Mouse (Mus musculus): ENCODE results near the gene Rps6kc1. TPM values are rescaled to one million over a fixed set of nuclear protein-coding genes. Genes with fewer than 3 reads are reported as not detected.

Gene Rps6kc1
- polyA plus RNA-seq (2016; fragmentation: Nextera tagmentation; extraction: Ambion mirVana): 13.2 and 15.3 TPM in 2 replicates

- H3K4me1 ChIP-seq: peaks cover 12% of the 10 kb centered on the region; the same call in 1 of the 2 replicates
- peak within 1 kb of the TSS; percentile 90 for H3K27ac ChIP-seq
- H3K9me3 ChIP-seq: no peaks in the 10 kb centered on the region
- under 1% methylated on average over 47 of the region's 47 CpGs for WGBS
- no peaks in the 10 kb centered on the region for H3K27me3 ChIP-seq (ENCODE audit: insufficient read depth, poor library complexity, severe bottlenecking)
- H3K36me3 ChIP-seq: no peaks in the 10 kb centered on the region
- peak; percentile 93 for DNase-seq (ENCODE audit: low spot score)
- peak within 1 kb of the TSS; percentile 78 for H3K4me3 ChIP-seq
Measured at GRCm38 (mm10) chr1:190911415-190912123, at the start of gene Rps6kc1. TSS of gene Rps6kc1 (minus strand) at chr1:190911770.

- Histone ChIP-seq H3K27me3 (ENCODE audit: insufficient read depth, poor library complexity, severe bottlenecking) (no peaks in the 10 kb centered on the region), H3K9me3 (no peaks in the 10 kb centered on the region), H3K27ac (peak overlapping the region; percentile 59), H3K36me3 (peaks cover 98% of the 10 kb centered on the region), H3K4me3 (no peak overlapping the region), H3K4me1 (peaks cover 43% of the 10 kb centered on the region)
- WGBS: 42% methylated on average over 5 of the region's 5 CpGs
- DNase-seq (ENCODE audit: low spot score): no peak
Measured at GRCm38 (mm10) chr1:190958821-190959220, 47.3 kb upstream of the Rps6kc1 start.

- Histone ChIP-seq H3K4me1 (peaks cover 56% of the 10 kb centered on the region), H3K27me3 (ENCODE audit: insufficient read depth, poor library complexity, severe bottlenecking) (no peaks in the 10 kb centered on the region), H3K36me3 (peaks cover 97% of the 10 kb centered on the region), H3K9me3 (no peaks in the 10 kb centered on the region), H3K27ac (peak overlapping the region; percentile 88), H3K4me3 (peak overlapping the region; percentile 27; the same call in 1 of the 2 replicates)
- peak; percentile 90 for DNase-seq (ENCODE audit: low spot score)
- WGBS: 43% methylated on average over 3 of the region's 3 CpGs
Measured at GRCm38 (mm10) chr1:190953009-190953408, 41.4 kb upstream of the Rps6kc1 start.

GRCm38 (mm10) chr1:190951014-190951413 lies 39.4 kb upstream of the Rps6kc1 start:
- 68% methylated on average over 5 of the region's 5 CpGs for WGBS

GRCm38 (mm10) chr1:190948846-190949245 lies 37.3 kb upstream of the Rps6kc1 start:
- no peaks in the 10 kb centered on the region for H3K27me3 ChIP-seq (ENCODE audit: insufficient read depth, poor library complexity, severe bottlenecking)
- no peaks in the 10 kb centered on the region for H3K9me3 ChIP-seq
- H3K4me3 ChIP-seq: no peak overlapping the region
- no peak overlapping the region; the same call in 1 of the 2 replicates for H3K27ac ChIP-seq
- H3K4me1 ChIP-seq: peaks cover 32% of the 10 kb centered on the region
- H3K36me3 ChIP-seq: peaks cover 85% of the 10 kb centered on the region
- WGBS: 86% methylated on average over 17 of the region's 17 CpGs
- DNase-seq (ENCODE audit: low spot score): no peak

More at GRCm38 (mm10) chr1:190951014-190951413, 39.4 kb upstream of the Rps6kc1 start:
- H3K27ac ChIP-seq: 0 out of 2 replicates have a peak overlapping the region, but pooled peaks have one; percentile 53
- H3K27me3 ChIP-seq (ENCODE audit: insufficient read depth, poor library complexity, severe bottlenecking): no peaks in the 10 kb centered on the region
- no peak overlapping the region for H3K4me3 ChIP-seq
- DNase-seq (ENCODE audit: low spot score): no peak
- no peaks in the 10 kb centered on the region for H3K9me3 ChIP-seq
- peaks cover 52% of the 10 kb centered on the region for H3K4me1 ChIP-seq
- H3K36me3 ChIP-seq: peaks cover 95% of the 10 kb centered on the region

GRCm38 (mm10) chr1:190948439-190948838 lies 36.9 kb upstream of the Rps6kc1 start:
- peaks cover 85% of the 10 kb centered on the region for H3K36me3 ChIP-seq
- H3K27ac ChIP-seq: no peak overlapping the region
- H3K4me3 ChIP-seq: no peak overlapping the region
- H3K27me3 ChIP-seq (ENCODE audit: insufficient read depth, poor library complexity, severe bottlenecking): no peaks in the 10 kb centered on the region
- DNase-seq (ENCODE audit: low spot score): no peak
- no peaks in the 10 kb centered on the region for H3K9me3 ChIP-seq
- whole genome bisulfite sequencing: 89% methylated on average over 7 of the region's 7 CpGs
- H3K4me1 ChIP-seq: peaks cover 28% of the 10 kb centered on the region

- Histone ChIP-seq H3K9me3 (no peaks in the 10 kb centered on the region), H3K4me3 (no peak overlapping the region), H3K27me3 (ENCODE audit: insufficient read depth, poor library complexity, severe bottlenecking) (no peaks in the 10 kb centered on the region), H3K36me3 (peaks cover 85% of the 10 kb centered on the region), H3K27ac (no peak overlapping the region), H3K4me1 (peaks cover 24% of the 10 kb centered on the region)
- DNase-seq (ENCODE audit: low spot score): no peak
- WGBS: 83% methylated on average over 5 of the region's 5 CpGs
Measured at GRCm38 (mm10) chr1:190947986-190948385, 36.4 kb upstream of the Rps6kc1 start.

- H3K36me3 ChIP-seq: peaks cover 85% of the 10 kb centered on the region
- no peak overlapping the region for H3K27ac ChIP-seq
Measured at GRCm38 (mm10) chr1:190944109-190944760, 32.7 kb upstream of the Rps6kc1 start.

GRCm38 (mm10) chr1:190939803-190940202 lies 28.2 kb upstream of the Rps6kc1 start:
- Histone ChIP-seq H3K9me3 (no peaks in the 10 kb centered on the region), H3K36me3 (peaks cover 79% of the 10 kb centered on the region), H3K4me3 (no peak overlapping the region), H3K27me3 (ENCODE audit: insufficient read depth, poor library complexity, severe bottlenecking) (no peaks in the 10 kb centered on the region), H3K4me1 (no peaks in the 10 kb centered on the region), H3K27ac (no peak overlapping the region)
- WGBS: 95% methylated on average over 7 of the region's 7 CpGs
- DNase-seq (ENCODE audit: low spot score): no peak

More at GRCm38 (mm10) chr1:190944109-190944760, 32.7 kb upstream of the Rps6kc1 start:
- Histone ChIP-seq H3K9me3 (no peaks in the 10 kb centered on the region), H3K4me1 (0 out of 2 replicates have a peak, but pooled peaks cover 4% of the 10 kb centered on the region), H3K4me3 (no peak overlapping the region), H3K27me3 (ENCODE audit: insufficient read depth, poor library complexity, severe bottlenecking) (no peaks in the 10 kb centered on the region)
- WGBS: 52% methylated on average over 6 of the region's 6 CpGs
- DNase-seq (ENCODE audit: low spot score): no peak

GRCm38 (mm10) chr1:190930181-190930580 lies 18.6 kb upstream of the Rps6kc1 start:
- H3K4me3 ChIP-seq: no peak overlapping the region
- 80% methylated on average over 6 of the region's 6 CpGs for WGBS

GRCm38 (mm10) chr1:190929010-190929695 lies 17.6 kb upstream of the Rps6kc1 start:
- peak overlapping the region; percentile 98 for H3K27ac ChIP-seq
- DNase-seq (ENCODE audit: low spot score): no peak
- no peaks in the 10 kb centered on the region for H3K9me3 ChIP-seq
- 9% methylated on average over 27 of the region's 27 CpGs for whole genome bisulfite sequencing
- peaks cover 11% of the 10 kb centered on the region; the same call in 1 of the 2 replicates for H3K4me1 ChIP-seq
- H3K4me3 ChIP-seq: peak overlapping the region; percentile 76
- H3K36me3 ChIP-seq: peaks cover 13% of the 10 kb centered on the region
- no peaks in the 10 kb centered on the region for H3K27me3 ChIP-seq (ENCODE audit: insufficient read depth, poor library complexity, severe bottlenecking)

More at GRCm38 (mm10) chr1:190930181-190930580, 18.6 kb upstream of the Rps6kc1 start:
- Histone ChIP-seq H3K27ac (no peak overlapping the region), H3K9me3 (no peaks in the 10 kb centered on the region), H3K27me3 (ENCODE audit: insufficient read depth, poor library complexity, severe bottlenecking) (no peaks in the 10 kb centered on the region), H3K4me1 (peaks cover 11% of the 10 kb centered on the region; the same call in 1 of the 2 replicates), H3K36me3 (peaks cover 22% of the 10 kb centered on the region)
- no peak for DNase-seq (ENCODE audit: low spot score)

GRCm38 (mm10) chr1:190928370-190929009 lies 16.9 kb upstream of the Rps6kc1 start:
- Histone ChIP-seq H3K27ac (peak overlapping the region; percentile 98), H3K9me3 (no peaks in the 10 kb centered on the region), H3K4me3 (peak overlapping the region; percentile 76), H3K36me3 (peaks cover 7% of the 10 kb centered on the region), H3K27me3 (ENCODE audit: insufficient read depth, poor library complexity, severe bottlenecking) (no peaks in the 10 kb centered on the region), H3K4me1 (peaks cover 11% of the 10 kb centered on the region; the same call in 1 of the 2 replicates)
- peak; percentile 98 for DNase-seq (ENCODE audit: low spot score)
- 0% methylated on average over 68 of the region's 79 CpGs for WGBS

All from heart, embryonic 10.5 days (tissue).